Mouse (Mus musculus) neural tube, embryonic 10.5 days (tissue): Measurements from ENCODE around the gene Hist1h3g.
A peak's percentile ranks its signal among the peaks of the same experiment; 100 is the strongest.
"Not testable (repeated sequence)": the region's sequence is repeated elsewhere in the genome, so short reads cannot be mapped to it uniquely, and the experiment has no call there.

Experiments used
- DNase-seq: peaks from one replicate; pipeline ENCODE4 v3.0.0-alpha.2; 2017; ENCODE audit warnings: low spot score; ENCODE audit errors: extremely low spot score

The Hist1h3g gene

DNA sequence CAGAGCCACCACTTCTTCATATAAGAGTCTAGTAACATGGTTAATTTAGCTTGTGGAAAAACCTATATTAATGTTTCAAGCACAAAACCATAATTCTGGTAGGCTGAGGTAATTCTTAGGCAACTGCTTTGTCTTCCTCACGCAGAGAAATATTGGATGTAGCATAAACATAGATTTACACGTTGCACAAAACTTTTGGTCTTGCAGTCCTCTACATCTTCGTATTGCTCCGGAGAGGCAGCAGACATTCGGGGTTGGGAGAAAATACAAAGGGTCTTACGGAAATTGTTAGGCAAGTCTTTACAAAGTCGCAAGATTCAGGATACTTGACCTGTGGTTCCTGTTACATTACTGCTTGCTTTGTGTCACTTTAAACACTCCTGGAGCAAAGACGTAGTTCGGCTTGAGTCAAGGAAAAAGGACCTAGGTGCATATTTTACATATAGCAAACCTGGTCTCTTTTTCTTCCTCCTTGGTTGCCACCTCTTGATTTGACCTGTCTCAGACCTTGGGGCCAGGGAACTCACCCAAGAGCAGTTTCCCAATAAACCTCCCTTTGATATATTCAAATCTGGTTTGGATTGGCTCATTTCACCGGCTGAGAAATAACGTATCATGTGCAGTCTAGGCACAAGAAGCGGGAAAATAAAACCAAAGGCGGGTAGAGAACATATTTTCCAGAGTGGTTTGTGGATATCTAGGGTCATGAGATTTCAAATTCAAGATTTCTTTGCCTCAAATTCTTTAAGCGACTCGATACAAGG, 672 bp upstream of the Hist1h3g start:
- DNase-seq: no peak

GRCm38 (mm10) chr13:23536076-23536822, 1.0 kb downstream of the Hist1h3g start:
- DNase-seq: no peak

DNA sequence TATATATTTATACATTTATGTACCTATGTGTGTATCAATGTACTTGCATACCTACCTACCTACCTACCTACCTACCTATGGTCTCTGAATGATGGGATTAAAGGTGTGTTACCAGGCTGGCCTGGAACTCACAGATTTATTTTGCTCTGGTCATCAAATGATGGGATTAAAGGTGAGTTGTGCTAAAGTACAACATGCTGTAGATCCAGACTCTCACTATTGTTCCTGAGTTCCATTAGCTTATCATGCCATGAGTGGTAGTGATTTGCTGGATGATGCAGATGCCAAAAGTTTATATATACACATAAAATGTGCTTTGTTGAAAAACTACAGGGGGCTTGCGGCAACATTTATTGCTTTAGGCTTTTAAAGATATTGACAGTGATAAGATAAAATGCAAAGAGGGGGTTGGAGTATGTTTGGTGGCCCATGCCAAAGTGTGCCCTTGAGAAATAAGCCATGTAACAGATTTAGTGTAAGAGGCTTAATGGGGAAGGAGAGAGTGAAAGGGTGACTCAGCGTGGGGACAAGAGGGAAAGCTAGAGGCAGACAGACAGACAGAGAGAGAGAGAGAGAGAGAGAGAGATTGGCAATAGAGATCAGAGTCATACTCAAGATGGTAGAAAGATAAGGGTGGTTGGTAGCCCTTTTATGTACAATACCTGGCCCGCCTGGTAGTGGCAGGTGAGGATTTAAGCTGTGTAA, 1.9 kb downstream of the Hist1h3g start:
- no peak for DNase-seq

GRCm38 (mm10) chr13:23538249-23538648, 3.0 kb downstream of the Hist1h3g start:
- DNase-seq: no peak

DNA sequence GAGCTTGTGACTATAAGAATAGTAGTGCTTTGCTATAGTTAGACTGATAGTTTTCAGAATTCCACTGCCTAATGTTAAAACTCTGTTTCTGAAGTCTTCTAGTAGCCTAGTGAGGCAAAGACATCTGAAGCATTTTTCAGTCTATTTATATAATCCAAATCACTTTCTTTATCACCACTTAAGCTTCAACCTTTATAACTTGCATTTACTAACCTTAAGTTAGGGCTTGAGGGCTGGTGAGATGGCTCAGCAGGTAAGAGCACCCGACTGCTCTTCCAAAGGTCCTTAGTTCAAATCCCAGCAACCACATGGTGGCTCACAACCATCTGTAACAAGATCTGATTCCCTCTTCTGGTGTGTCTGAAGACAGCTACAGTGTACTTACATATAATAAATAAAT, 4.6 kb downstream of the Hist1h3g start:
- DNase-seq: not testable (repeated sequence)

GRCm38 (mm10) chr13:23541497-23541896, 6.3 kb downstream of the Hist1h3g start:
- DNase-seq: no peak

DNA sequence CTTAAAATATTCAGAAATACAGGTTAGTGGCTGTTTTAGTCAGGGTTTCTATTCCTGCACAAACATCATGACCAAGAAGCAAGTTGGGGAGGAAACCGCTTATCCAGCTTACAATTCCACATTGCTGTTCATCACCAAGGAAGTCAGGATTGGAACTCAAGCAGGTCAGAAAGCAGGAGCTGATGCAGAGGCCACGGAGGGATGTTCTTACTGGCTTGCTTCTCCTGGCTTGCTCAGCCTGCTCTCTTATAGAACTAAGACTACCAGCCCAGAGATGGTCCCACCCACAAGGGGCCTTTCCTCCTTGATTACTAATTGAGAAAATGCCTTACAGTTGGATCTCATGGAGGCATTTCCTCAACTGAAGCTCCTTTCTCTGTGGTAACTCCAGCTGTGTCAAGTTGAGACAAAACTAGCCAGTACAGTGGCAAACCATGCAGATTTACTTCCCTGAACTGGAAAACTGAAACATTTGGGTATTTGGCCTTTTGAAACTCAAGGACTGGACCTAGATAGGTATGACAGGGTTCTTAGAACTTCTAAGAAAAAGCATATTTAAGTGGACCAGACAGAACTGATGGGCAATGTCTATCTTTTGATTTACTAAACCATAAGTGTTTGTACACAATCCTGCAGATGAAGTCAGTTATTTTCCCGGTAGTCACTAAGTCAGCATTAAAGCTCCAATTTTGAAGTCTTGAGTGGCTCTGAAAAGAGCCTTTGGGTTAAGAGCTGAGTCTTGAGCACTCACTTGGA, 7.2 kb downstream of the Hist1h3g start:
- DNase-seq: not testable (repeated sequence)

DNA sequence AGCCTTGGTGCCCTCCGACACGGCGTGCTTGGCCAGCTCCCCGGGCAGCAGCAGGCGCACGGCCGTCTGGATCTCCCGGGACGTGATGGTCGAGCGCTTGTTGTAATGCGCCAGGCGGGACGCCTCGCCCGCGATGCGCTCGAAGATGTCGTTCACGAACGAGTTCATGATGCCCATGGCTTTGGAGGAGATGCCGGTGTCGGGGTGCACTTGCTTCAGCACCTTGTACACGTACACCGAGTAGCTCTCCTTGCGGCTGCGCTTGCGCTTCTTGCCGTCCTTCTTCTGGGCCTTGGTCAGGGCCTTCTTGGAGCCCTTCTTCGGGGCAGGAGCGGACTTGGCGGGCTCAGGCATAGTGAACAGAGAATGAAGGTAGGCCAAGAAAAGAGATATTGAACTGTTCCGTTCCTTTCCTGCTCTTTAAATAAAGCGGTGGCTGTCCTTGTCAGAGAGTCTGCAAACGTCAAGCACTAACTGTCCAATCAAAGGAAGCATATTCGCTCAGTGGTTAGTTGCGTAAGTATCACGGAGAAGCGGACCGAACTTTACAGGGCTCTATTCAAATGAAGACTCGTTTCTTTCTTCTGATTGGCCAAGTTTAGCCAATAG, 7.9 kb downstream of the Hist1h3g start, which contains the start of gene Hist1h2bh:
TSS of gene Hist1h2bh (minus strand) at position 394 of the 609 bp plus-strand sequence.
- DNase-seq: peak; percentile 83

GRCm38 (mm10) chr13:23543965-23544786, 9.0 kb downstream of the Hist1h3g start, which contains the start of gene Hist1h3f:
TSS of gene Hist1h3f (plus strand) at chr13:23544052.
- no peak for DNase-seq

GRCm38 (mm10) chr13:23544787-23545120, 9.5 kb downstream of the Hist1h3g start:
- not testable (repeated sequence) for DNase-seq

- no peak for DNase-seq
Observed at GRCm38 (mm10) chr13:23546694-23547093, 11.5 kb downstream of the Hist1h3g start.

DNA sequence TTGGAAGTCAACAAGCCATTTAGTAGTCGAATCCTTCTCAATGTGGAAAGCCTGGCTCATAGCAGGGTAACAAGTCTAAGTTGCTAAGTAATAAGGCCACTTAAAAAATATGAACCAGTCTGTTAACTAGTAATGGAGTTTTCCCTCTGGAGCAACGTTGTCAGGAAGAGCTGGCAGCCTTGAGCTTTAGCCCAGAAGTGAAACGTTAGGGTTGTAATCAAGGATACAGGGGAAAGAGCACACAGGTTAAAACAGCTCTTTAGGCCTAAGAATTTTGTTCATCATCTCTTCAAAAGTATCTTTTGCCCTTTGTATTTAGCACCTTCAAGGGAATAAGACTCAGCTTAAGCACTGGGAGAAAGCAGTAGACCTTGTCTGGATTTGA, 15.5 kb downstream of the Hist1h3g start:
- DNase-seq: no peak

DNA sequence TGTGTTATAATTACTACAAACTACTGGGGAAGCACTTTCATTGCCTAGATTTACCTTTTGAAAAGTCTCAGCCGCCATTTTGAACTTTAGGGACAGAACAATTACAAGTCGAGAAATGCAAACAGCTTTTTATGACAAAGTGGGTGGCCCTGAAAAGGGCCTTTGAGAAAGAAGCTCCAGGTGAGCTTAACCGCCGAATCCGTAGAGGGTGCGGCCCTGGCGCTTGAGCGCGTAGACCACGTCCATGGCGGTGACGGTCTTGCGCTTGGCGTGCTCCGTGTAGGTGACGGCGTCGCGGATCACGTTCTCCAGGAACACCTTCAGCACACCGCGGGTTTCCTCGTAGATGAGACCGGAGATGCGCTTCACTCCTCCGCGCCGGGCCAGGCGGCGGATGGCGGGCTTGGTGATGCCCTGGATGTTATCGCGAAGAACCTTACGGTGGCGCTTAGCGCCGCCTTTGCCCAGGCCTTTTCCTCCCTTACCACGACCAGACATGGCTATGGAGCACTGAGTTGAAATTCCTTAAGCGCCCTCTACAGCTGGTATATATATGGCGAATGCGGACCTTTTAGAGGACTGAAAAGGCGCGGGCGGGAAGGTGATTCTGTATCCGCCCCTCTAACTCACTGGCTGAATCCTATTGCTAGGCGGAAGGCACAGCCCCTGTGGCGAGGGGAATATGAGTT, 16.1 kb downstream of the Hist1h3g start, which contains the start of gene Hist1h4f:
TSS of gene Hist1h4f (minus strand) at position 503 of the 689 bp plus-strand sequence.
- DNase-seq: peak; percentile 94

DNA sequence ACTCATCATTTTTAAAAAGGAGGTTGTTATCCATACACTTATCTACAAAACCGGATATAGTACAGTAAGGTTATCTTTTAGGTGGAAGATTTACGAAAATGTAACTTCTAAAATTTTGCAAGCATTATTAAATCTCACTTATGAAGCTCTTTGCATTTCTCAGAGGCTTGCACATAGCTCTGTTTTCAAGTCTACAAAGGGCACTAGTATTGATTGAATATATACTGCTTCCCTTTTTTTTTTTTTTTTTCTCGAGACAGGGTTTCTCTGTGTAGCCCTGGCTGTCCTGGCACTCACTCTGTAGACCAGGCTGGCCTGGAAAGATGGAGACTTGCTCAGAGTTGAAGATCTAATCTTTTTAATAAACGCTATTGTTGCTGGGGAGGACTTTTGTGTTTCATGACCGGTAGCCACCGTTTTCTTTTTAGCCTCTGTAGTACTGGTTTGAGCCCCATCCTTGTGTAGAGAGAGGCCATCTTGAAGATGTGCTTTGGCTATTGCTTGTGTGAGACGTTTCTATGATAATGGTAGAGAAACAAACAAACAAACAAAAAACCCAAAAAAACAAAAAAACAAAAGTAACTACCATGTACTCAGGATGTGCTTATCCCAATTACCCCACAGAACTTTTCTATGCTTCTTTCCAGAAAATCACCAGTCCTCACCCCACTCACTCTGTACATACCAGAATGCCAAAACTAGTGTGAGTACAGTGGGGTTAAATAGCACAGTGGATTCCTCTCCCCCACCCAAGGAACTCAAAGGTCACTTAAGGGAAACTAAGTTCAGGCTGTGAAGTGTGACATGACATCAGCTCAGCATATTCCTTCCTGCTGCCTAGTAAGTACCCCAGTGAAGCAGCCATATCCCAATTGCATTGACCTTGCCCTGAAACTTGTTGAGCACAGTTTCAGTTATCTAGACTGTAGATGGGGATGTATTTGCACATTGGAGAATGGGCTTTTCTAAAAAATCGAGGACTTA, 17.0 kb downstream of the Hist1h3g start:
- DNase-seq: no peak

DNA sequence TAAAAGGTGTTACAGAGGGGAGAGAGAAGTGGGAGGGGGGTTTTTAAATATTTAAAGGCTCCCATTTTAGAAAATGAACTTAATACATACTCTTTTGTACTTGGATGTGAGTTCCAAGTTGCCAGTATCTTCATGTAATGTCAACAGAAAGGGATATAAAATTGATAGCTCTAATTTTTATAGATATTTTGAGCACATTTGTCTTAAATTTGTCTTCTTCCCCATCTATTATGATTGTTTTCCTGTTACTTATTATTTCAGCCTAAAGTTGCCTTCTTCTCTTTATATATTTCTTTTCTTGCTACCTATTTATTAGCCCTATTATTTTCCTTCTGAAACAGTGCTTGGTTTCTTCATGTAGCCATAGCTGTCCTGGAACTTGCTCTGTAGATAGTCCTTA, 17.7 kb downstream of the Hist1h3g start, which contains the start of gene Hist1h1d:
TSS of gene Hist1h1d (plus strand) at position 301 of the 400 bp plus-strand sequence.
- DNase-seq: no peak

DNA sequence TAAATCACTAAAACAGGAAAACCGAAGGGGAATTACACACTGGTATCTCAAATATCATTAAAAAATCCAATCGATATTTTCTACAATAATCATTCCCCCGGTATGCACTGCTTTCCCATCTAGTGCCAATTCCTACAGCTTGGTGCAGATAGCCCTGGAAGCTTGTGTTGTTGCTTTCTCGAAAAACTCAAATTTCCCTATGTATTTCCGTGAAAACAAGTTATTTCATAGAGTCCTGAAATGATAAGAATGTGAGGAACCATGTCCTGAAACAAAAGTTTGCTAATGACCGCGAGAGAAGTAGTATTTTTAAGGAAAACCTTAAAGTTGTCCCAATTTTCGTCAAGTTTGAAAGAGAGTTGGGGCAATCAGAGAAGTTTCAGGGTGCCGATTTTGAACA, 19.2 kb downstream of the Hist1h3g start:
- no peak for DNase-seq

DNA sequence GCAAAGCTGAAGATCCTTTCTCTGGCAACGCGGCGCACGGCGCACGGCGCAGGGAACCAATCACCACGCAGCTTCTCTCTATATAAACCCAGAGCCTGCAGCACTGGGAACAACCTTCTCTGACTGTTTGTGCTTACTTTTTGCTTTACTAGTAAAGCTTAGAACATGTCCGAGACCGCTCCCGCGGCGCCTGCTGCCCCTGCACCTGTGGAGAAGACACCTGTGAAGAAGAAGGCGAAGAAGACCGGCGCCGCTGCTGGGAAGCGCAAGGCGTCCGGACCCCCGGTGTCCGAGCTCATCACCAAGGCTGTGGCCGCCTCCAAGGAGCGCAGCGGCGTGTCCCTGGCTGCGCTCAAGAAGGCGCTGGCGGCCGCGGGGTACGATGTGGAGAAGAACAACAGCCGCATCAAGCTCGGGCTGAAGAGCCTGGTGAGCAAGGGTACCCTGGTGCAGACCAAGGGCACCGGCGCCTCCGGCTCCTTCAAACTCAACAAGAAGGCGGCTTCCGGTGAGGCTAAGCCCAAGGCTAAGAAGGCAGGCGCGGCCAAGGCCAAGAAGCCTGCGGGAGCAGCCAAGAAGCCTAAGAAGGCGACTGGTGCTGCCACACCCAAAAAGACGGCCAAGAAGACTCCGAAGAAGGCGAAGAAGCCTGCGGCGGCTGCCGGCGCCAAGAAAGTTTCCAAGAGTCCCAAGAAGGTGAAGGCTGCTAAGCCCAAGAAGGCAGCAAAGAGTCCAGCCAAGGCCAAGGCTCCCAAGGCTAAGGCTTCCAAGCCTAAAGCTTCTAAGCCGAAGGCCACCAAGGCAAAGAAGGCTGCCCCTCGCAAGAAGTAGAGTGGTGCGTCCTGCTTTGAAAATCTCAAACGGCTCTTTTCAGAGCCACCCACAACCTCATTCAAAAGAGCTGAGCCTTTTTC, 20.0 kb downstream of the Hist1h3g start:
- DNase-seq: peak; percentile 87
